Comparison of ENCODE assay signal across 9 mouse cellular contexts in genomic region chr13:54282149-54282860, GRCm38 (mm10).
DNase-seq lines count a peak whose midpoint lies in the region; ATAC-seq and TF ChIP-seq lines count a peak whose summit lies in the region.
"Had no signal": no experiment of that assay in that cellular context is flagged by ENCODE, and none has a peak within 500 bp of the region (broad histone marks: within the 10 kb centered on the region; RNA-seq: fewer than 3 reads in every experiment).

No protein-coding gene starts in this region.

- H3K27ac ChIP-seq in kidney, embryonic 14.5 days (ENCODE audit: low read depth, low read length), result no peak overlapping the region
- H3K27ac ChIP-seq in forebrain, postnatal 0 days (ENCODE audit: low read depth, low read length), result peak overlapping the region; percentile 62; the same call in 1 of the 2 replicates
- no peak overlapping the region; the same call in 1 of the 2 replicates for H3K27ac ChIP-seq in midbrain, embryonic 12.5 days (replicated peaks)

- H3K9ac ChIP-seq in kidney, embryonic 14.5 days (ENCODE audit: low read depth, low read length), result no peak overlapping the region
- H3K9ac ChIP-seq in forebrain, postnatal 0 days, result peak overlapping the region; percentile 28; the same call in 1 of the 2 replicates
- no peak overlapping the region for H3K9ac ChIP-seq in midbrain, embryonic 12.5 days (replicated peaks)

- no peak overlapping the region; the same call in 1 of the 2 replicates for H3K4me3 ChIP-seq in kidney, embryonic 14.5 days (ENCODE audit: low read length)
- peak overlapping the region; percentile 18 for H3K4me3 ChIP-seq in forebrain, postnatal 0 days (ENCODE audit: low read depth, low read length)
- H3K4me3 ChIP-seq in midbrain, embryonic 12.5 days, result no peak overlapping the region

- H3K27me3 ChIP-seq in kidney, embryonic 14.5 days (ENCODE audit: control insufficient read depth, insufficient read depth, low read length), result peaks cover 11% of the 10 kb centered on the region; the same call in 1 of the 2 replicates
- H3K27me3 ChIP-seq in forebrain, postnatal 0 days (ENCODE audit: insufficient read depth, low read length), result no peaks in the 10 kb centered on the region
- peaks cover 37% of the 10 kb centered on the region for H3K27me3 ChIP-seq in midbrain, embryonic 12.5 days

- no peak for DNase-seq in kidney, postnatal 14 days
- peak; percentile 85 for DNase-seq in cerebellum, adult 9-11 months
- DNase-seq in forebrain, postnatal 0 days, result peak; percentile 35
- DNase-seq in left cerebral cortex, adult 18-20 months (ENCODE audit: low spot score in 2 of 2), result no peak
- DNase-seq in natural killer cell, adult 2 months (ENCODE audit: low spot score in 2 of 2), result no peak
- no peak for DNase-seq in right cerebral cortex, postnatal 36 days (ENCODE audit: low spot score in 2 of 2)

- peak overlapping the region; percentile 44 for H3K4me2 ChIP-seq in kidney, embryonic 14.5 days (replicated peaks; ENCODE audit: low read depth, low read length)
- peak overlapping the region; percentile 46 for H3K4me2 ChIP-seq in forebrain, postnatal 0 days (ENCODE audit: low read depth)
- peak overlapping the region; percentile 36 for H3K4me2 ChIP-seq in midbrain, embryonic 12.5 days (replicated peaks)

- WGBS in kidney, embryonic 14.5 days, result 10% methylated on average over 17 of the region's 17 CpGs
- 10% methylated on average over 17 of the region's 17 CpGs for WGBS in forebrain, postnatal 0 days
- WGBS in midbrain, embryonic 12.5 days, result 17% methylated on average over 17 of the region's 17 CpGs

- H3K4me1 ChIP-seq in kidney, embryonic 14.5 days (ENCODE audit: control insufficient read depth, insufficient read depth, low read length), result peaks cover 10% of the 10 kb centered on the region; the same call in 1 of the 2 replicates
- H3K4me1 ChIP-seq in forebrain, postnatal 0 days (ENCODE audit: insufficient read depth), result peaks cover 8% of the 10 kb centered on the region; the same call in 1 of the 2 replicates
- H3K4me1 ChIP-seq in midbrain, embryonic 12.5 days, result peaks cover 21% of the 10 kb centered on the region

- H3K9me3 ChIP-seq in kidney, embryonic 14.5 days (ENCODE audit: control insufficient read depth, low read length), result peaks cover 3% of the 10 kb centered on the region; the same call in 1 of the 2 replicates
- no peaks in the 10 kb centered on the region for H3K9me3 ChIP-seq in forebrain, postnatal 0 days (ENCODE audit: low read length)
- H3K9me3 ChIP-seq in midbrain, embryonic 12.5 days, result no peaks in the 10 kb centered on the region

- no peak for ATAC-seq in kidney, embryonic 14.5 days (ENCODE audit: low FRiP score, low TSS enrichment)
- ATAC-seq in forebrain, postnatal 0 days, result peak; percentile 52
- peak; percentile 44 for ATAC-seq in midbrain, embryonic 12.5 days (ENCODE audit: low FRiP score, low read depth)
- ATAC-seq: Patski had no signal

- no peak for TF ChIP-seq CTCF in forebrain, postnatal 0 days (IDR thresholded peaks at IDR 0.05; ENCODE audit: low read depth)

- H3K36me3 ChIP-seq in kidney, embryonic 14.5 days (ENCODE audit: control insufficient read depth, insufficient read depth, low read length), result no peaks in the 10 kb centered on the region
- no peaks in the 10 kb centered on the region for H3K36me3 ChIP-seq in forebrain, postnatal 0 days (ENCODE audit: insufficient read depth)
- no peaks in the 10 kb centered on the region for H3K36me3 ChIP-seq in midbrain, embryonic 12.5 days

Comparison
In these comparisons a context has a peak if more than half of its experiments do, and no peak if none do; other contexts are left out.
1. DNase-seq: peak in cerebellum, adult 9-11 months (single experiment) and forebrain, postnatal 0 days (single experiment); none in kidney, postnatal 14 days (single experiment), left cerebral cortex, adult 18-20 months (0 of 2), natural killer cell, adult 2 months (0 of 2) and right cerebral cortex, postnatal 36 days (0 of 2).
2. Peak in every context shown above with its lines, with median percentiles within 50 percentile points of each other: H3K4me2 ChIP-seq.